Mouse (Mus musculus) forebrain, embryonic 13.5 days (tissue): ENCODE data around the gene Clcf1. TPM values are rescaled to one million over a fixed set of nuclear protein-coding genes. Genes with fewer than 3 reads are reported as not detected.

Experiments
- ATAC-seq: fragments of 200-750 bp; cut with Nextera tagmentation; 2 replicates; pipeline ENCODE4 v1.8.0; 2017
- H3K27ac ChIP-seq: fragments of 300-500 bp; sonication (generic); 2 replicates; pipeline ENCODE4 v1.5.1; 2015; ENCODE audit warnings: inconsistent platforms, mild to moderate bottlenecking, moderate library complexity
- H3K27me3 ChIP-seq: fragments of 300-500 bp; sonication (generic); 2 replicates; pipeline ENCODE4 v1.6.1; 2015; ENCODE audit warnings: mild to moderate bottlenecking, inconsistent platforms
- H3K36me3 ChIP-seq: fragments of 300-500 bp; sonication (generic); 2 replicates; pipeline ENCODE4 v1.6.1; 2015; ENCODE audit warnings: mild to moderate bottlenecking, inconsistent platforms; ENCODE audit not compliant: poor library complexity, severe bottlenecking
- H3K4me1 ChIP-seq: fragments of 300-500 bp; sonication (generic); 2 replicates; pipeline ENCODE4 v1.6.1; 2015; ENCODE audit warnings: inconsistent platforms
- H3K4me2 ChIP-seq: fragments of 300-500 bp; sonication (generic); 2 replicates; pipeline ENCODE4 v1.6.1; 2015; ENCODE audit warnings: inconsistent platforms, mild to moderate bottlenecking, moderate library complexity
- H3K4me3 ChIP-seq: fragments of 300-500 bp; sonication (generic); 2 replicates; pipeline ENCODE4 v1.5.1; 2015; ENCODE audit warnings: mild to moderate bottlenecking, inconsistent platforms
- H3K9ac ChIP-seq: fragments of 300-500 bp; sonication (generic); 2 replicates; pipeline ENCODE4 v1.6.1; 2015; ENCODE audit warnings: mild to moderate bottlenecking, inconsistent platforms
- H3K9me3 ChIP-seq: fragments of 300-500 bp; sonication (generic); replicated peaks from 2 replicates; pipeline ENCODE4 v1.6.1; 2016; ENCODE audit warnings: inconsistent platforms
- WGBS: fragments of 180-500 bp; shearing (Covaris S2); methylation state at CpG from one replicate; pipeline ENCODE4 v1.1.7; 2015; 5-methylcytosine and 5-hydroxymethylcytosine counted together
- polyA plus RNA-seq: library from polyadenylated mRNA; unstranded; fragments of >200 nt; fragmentation: Nextera tagmentation; extraction: Ambion mirVana; gene quantifications from 2 replicates; pipeline ENCODE4 v1.2.1, GENCODE M21; 2015

Clcf1 gene
- polyA plus RNA-seq, 1 experiment from 2014 or later, result 0.76 TPM

DNA sequence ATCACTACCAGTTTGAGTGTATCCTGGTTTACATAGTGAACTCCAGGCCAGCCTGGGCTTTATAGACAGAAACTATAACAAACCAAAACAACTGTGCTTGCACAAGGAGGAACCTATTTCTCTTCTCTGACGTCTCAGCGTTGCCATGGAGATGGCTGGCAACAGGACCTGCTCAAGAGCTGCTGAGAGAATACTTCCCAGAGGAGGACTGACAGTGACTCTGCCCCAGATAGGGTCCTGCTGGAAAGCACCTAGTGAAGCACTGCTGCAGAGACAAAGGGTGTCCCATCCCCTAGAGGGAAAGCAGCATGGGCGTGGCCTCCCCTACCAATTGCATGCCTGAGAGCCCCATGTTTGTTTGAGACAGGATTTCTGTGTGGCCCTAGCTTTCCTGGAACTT, 32.1 kb upstream of the Clcf1 start:
- no peaks in the 10 kb centered on the region for H3K27me3 ChIP-seq

DNA sequence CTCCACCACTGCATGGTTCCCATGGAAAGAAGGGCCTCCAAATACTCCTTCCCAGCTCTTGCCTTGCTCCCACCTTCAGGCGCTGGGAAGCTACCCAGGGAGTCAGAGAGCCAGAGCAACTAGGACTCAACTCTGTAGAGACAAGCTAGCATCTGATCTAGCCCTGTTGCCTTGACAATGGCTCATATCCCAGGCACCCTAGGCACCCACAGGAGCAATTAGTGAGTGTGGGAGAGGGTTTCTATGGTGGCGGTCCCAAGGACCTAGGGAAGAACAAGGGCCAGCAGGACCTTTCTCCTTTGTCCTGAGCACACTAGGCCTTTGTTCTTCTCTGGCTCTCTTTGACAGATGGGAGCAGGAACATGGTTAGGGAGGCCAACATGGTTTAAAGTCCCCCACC, 30.3 kb upstream of the Clcf1 start:
- ATAC-seq, result no peak
- Histone ChIP-seq H3K9me3 (no peaks in the 10 kb centered on the region), H3K4me2 (no peak overlapping the region), H3K27ac (no peak overlapping the region), H3K9ac (no peak overlapping the region), H3K4me1 (peaks cover 7% of the 10 kb centered on the region), H3K4me3 (no peak overlapping the region), H3K36me3 (no peaks in the 10 kb centered on the region), H3K27me3 (no peaks in the 10 kb centered on the region)
- WGBS, result 61% methylated on average over 2 of the region's 2 CpGs

More for the DNA sequence above, 32.1 kb upstream of the Clcf1 start:
- H3K4me2 ChIP-seq, result no peak overlapping the region
- H3K9me3 ChIP-seq, result no peaks in the 10 kb centered on the region
- no peak overlapping the region for H3K27ac ChIP-seq
- H3K4me1 ChIP-seq, result peaks cover 7% of the 10 kb centered on the region
- H3K4me3 ChIP-seq, result no peak overlapping the region
- ATAC-seq, result no peak
- 42% methylated on average over 3 of the region's 3 CpGs for WGBS
- 0 out of 2 replicates have a peak overlapping the region, but pooled peaks have one; percentile 18 for H3K9ac ChIP-seq
- H3K36me3 ChIP-seq, result no peaks in the 10 kb centered on the region

DNA sequence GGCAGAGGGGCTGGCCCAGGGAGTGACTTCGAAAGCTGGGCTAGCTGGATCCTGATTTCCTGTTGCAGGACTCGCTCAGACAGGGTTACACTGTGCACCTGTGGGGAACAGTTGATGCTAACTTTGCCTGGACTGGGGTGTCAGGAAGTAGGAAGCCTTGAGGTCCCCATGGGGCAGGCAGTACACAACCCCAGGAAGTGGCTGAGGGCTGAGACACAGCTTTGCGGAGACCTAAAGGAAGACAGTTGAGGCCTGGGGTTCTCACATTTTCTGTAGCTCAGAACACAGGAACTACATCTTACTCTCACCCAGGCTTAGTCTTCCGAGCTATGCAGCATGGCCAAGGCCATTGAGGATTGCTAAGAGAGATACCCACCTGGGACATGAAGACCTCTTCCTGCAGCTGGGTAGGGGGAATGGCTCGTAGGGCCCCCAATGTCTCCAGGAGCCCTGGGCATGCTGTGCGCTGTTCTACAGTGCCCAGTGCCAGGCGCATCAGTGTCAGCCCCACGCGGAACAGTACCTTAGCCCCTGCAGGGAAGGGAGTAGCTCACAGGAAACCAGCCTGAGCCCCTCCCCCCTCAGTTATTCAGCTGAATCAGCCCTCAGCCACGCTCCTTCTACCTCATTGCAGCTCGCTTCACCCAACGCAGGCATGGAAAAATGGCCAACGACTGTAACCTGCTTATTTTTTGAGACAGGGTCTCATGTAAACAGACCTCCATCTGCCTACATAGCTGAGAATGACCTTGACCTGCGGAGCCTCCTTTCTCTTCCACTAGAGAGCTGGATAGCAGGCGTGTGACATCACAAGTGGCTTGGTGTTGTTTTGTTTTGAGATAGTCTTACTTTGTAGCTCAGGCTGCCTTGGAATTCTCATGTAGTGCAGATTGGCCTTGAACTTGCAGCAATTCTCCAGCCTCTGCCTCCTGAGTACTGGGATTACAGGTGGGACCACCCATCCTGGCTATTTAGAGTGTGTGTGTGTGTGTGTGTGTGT, 28.8 kb upstream of the Clcf1 start:
- Histone ChIP-seq H3K27ac (no peak overlapping the region), H3K4me3 (no peak overlapping the region), H3K4me1 (peaks cover 7% of the 10 kb centered on the region), H3K9me3 (no peaks in the 10 kb centered on the region), H3K36me3 (no peaks in the 10 kb centered on the region), H3K4me2 (no peak overlapping the region), H3K9ac (0 out of 2 replicates have a peak overlapping the region, but pooled peaks have one; percentile 5), H3K27me3 (no peaks in the 10 kb centered on the region)
- WGBS, result 65% methylated on average over 15 of the region's 15 CpGs
- ATAC-seq, result no peak

DNA sequence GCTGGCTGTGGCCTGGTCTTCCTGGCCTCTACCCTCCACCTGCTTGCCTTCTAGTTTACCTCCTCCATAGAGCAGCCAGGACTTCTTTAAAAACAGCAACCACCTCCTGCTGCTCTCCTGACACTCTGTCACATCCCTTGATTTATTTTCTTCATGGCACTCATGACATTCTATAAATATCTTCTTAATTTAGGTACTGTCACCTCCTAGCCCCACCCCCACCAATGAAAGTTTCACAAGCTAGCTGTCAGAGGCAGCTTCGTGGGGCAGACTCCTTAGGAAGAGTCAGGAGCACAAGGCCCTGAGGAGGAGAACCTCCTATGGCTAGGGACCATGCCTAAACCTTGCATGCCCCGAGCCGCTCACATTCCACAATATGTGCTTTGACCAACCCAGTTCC, 26.7 kb upstream of the Clcf1 start:
- H3K9me3 ChIP-seq, result no peaks in the 10 kb centered on the region
- no peaks in the 10 kb centered on the region for H3K27me3 ChIP-seq
- H3K4me3 ChIP-seq, result no peak overlapping the region
- no peak overlapping the region for H3K4me2 ChIP-seq
- no peak for ATAC-seq
- no peak overlapping the region for H3K9ac ChIP-seq
- H3K4me1 ChIP-seq, result no peaks in the 10 kb centered on the region
- WGBS, result 75% methylated on average over 3 of the region's 3 CpGs
- no peak overlapping the region for H3K27ac ChIP-seq
- H3K36me3 ChIP-seq, result no peaks in the 10 kb centered on the region

DNA sequence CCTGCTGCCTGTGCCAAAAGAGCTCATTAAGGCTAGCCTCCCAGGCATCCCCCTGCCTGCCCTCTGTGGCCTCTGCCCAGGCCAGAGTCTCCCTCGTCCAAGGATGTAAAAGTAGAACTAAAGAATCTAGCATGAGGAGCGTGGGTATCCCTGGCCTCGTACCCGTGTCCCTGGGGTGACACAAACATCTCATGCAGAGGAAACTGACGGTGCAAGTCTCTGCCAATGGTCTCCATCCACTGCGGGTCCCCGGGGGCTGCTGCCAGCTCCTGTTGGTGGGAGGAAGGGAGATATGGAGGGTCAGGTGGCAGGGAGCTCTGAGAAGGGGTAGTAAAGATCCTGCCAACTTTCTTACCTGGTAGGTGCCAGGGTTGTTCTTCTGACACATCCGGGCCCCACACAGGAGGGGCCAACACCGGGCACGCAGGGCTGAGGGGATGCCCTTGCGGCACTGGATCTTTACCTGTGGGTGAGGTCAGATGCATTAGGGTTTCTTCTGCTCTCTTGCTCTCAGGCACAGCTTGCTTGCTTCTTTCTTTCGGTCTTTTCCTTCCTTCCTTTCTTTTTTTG, 24.9 kb upstream of the Clcf1 start:
- no peak overlapping the region for H3K4me3 ChIP-seq
- 88% methylated on average over 12 of the region's 12 CpGs for WGBS
- H3K27me3 ChIP-seq, result no peaks in the 10 kb centered on the region
- H3K4me1 ChIP-seq, result peaks cover 17% of the 10 kb centered on the region
- peaks cover 12% of the 10 kb centered on the region for H3K36me3 ChIP-seq
- no peaks in the 10 kb centered on the region for H3K9me3 ChIP-seq
- H3K9ac ChIP-seq, result no peak overlapping the region
- no peak for ATAC-seq
- no peak overlapping the region for H3K27ac ChIP-seq
- no peak overlapping the region for H3K4me2 ChIP-seq

DNA sequence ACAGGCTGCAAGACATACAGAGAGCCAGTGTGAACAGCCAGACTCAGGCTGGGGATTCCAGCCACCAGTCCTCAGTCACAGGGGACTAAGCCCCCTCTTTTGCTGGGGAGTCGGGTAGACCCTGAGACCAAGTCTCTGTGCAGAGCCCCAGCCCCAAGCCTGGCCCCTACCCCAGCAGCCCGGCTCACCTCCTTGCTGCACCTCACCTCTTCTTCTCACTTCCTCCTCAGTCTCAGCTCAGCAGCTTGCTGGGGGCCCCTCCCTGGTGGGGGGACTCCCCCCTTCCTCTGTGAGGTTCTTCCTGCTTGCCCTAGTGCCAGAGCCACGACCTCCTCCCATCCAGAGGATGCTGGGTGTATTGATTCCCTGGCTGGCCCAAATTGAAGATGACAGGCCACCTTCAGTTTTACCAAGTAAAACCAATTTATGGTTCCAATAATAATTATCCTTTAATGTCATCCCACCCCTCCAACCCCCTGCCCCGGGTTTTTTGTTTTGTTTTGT, 23.2 kb upstream of the Clcf1 start, which contains the start of gene Tbc1d10c:
Gene Tbc1d10c, minus strand, starts transcription at position 454 of the 504 bp plus-strand sequence.
- WGBS, result 66% methylated on average over 4 of the region's 4 CpGs
- ATAC-seq, result no peak

DNA sequence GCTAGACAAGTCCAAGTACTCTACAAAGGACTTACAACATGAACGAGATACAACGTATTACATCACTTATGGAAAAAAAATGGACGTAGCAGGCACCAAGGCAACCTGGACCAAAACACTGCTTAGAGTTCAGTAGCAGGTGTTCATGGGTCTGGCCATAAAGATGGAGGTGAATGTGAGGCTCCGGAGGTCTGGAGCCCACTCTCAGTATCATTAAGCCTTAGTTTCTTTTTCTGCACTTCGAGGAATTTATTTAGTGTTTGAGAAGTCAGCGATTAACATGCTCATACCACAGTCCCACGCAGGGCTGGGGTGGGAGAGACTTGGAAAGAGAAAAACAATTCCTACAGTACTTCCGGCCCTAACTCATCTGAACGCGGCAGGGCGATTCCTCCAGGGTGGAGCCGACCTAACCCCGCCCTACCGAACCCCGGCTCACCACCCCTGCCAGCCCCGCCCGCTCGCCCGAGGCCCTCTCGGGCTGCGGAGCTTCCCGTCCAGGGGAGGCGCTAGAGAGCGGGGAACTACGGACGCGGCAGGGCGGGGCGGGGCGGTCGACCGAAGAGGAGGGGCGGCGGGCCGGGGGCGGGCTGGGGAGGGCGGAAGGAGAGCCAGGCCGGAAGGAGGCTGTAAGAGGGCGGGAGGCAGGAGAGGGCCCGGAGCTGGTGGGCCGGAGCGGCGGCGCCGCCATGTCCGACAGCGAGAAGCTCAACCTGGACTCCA, 22.3 kb upstream of the Clcf1 start, which contains the start of gene Ppp1ca:
Gene Ppp1ca, plus strand, starts transcription at position 538 of the 723 bp plus-strand sequence.
- Histone ChIP-seq H3K9ac (peak within 1 kb of the TSS; percentile 96), H3K27ac (peak within 1 kb of the TSS; percentile 81), H3K9me3 (no peaks in the 10 kb centered on the region), H3K4me3 (peak within 1 kb of the TSS; percentile 97), H3K27me3 (no peaks in the 10 kb centered on the region), H3K4me1 (peaks cover 32% of the 10 kb centered on the region), H3K4me2 (peak within 1 kb of the TSS; percentile 82), H3K36me3 (peaks cover 37% of the 10 kb centered on the region)
- ATAC-seq, result peak; percentile 92
- 9% methylated on average over 35 of the region's 47 CpGs for WGBS

More for the DNA sequence above, 23.2 kb upstream of the Clcf1 start, which contains the start of gene Tbc1d10c:
- H3K4me2 ChIP-seq, result peak within 1 kb of the TSS; percentile 82
- peak within 1 kb of the TSS; percentile 97 for H3K4me3 ChIP-seq
- no peaks in the 10 kb centered on the region for H3K27me3 ChIP-seq
- peak within 1 kb of the TSS; percentile 96 for H3K9ac ChIP-seq
- no peaks in the 10 kb centered on the region for H3K9me3 ChIP-seq
- peaks cover 32% of the 10 kb centered on the region for H3K4me1 ChIP-seq
- peaks cover 29% of the 10 kb centered on the region for H3K36me3 ChIP-seq
- peak within 1 kb of the TSS; percentile 81 for H3K27ac ChIP-seq

DNA sequence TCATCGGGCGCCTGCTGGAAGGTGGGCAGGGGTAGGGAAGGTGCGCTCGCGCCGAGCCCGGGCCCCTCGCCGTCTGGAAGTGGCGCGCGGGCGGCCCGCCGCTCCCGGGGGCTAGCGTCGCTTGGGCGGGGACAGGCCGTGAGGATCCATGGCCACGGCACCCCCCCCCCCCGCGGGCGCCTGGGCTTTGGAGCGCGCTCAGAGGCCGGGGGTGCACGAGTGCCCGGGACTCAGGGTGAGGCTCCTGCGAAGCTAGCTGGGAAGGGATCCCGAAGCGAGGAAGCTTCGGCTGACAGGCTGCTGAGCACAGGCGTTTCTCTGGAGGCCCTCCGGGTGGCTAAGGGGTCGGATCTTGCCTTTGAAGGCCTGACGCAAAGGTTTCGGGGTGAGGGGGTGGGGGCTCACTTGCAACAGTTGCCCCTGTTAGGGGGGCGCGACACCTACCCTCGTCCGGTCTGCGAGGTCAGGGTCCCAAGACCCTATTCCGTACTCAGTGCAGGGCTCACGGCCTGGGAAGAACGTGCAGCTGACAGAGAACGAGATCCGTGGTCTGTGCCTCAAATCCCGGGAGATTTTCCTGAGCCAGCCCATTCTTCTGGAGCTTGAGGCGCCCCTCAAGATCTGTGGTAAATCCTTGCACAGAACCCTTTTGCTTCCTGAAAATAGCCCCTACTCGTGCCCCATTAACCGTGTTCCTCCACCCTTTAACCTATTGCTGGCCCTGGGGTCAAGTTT, 21.6 kb upstream of the Clcf1 start:
- Histone ChIP-seq H3K27me3 (no peaks in the 10 kb centered on the region), H3K4me3 (peak overlapping the region; percentile 97), H3K4me2 (peak overlapping the region; percentile 82), H3K9ac (peak overlapping the region; percentile 96), H3K36me3 (peaks cover 45% of the 10 kb centered on the region), H3K9me3 (no peaks in the 10 kb centered on the region), H3K27ac (peak overlapping the region; percentile 81), H3K4me1 (peaks cover 32% of the 10 kb centered on the region)
- under 1% methylated on average over 46 of the region's 52 CpGs for WGBS
- ATAC-seq, result no peak; the same call in 1 of the 2 replicates

DNA sequence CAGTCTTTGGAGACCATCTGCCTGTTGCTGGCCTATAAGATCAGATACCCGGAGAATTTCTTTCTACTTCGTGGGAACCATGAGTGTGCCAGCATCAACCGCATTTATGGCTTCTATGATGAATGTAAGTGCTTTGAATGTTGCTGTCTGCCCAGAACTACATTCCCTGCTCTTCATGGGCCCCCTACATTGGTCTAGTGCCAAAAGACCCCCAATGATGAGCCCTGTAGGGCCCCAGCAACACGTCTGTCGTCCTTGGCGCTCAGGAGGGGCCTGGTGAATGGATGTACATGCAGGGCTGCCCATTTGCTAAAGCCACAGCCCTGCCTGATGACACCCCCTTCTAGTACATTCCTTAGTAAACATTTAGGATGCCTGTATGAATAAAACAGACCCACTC, 20.9 kb upstream of the Clcf1 start:
- Histone ChIP-seq H3K4me3 (peak overlapping the region; percentile 97), H3K27me3 (no peaks in the 10 kb centered on the region), H3K27ac (no peak overlapping the region; the same call in none of the 2 replicates), H3K9ac (peak overlapping the region; percentile 96), H3K36me3 (peaks cover 51% of the 10 kb centered on the region), H3K4me1 (peaks cover 32% of the 10 kb centered on the region), H3K9me3 (no peaks in the 10 kb centered on the region), H3K4me2 (peak overlapping the region; percentile 82)
- ATAC-seq, result no peak
- 62% methylated on average over 6 of the region's 6 CpGs for WGBS

DNA sequence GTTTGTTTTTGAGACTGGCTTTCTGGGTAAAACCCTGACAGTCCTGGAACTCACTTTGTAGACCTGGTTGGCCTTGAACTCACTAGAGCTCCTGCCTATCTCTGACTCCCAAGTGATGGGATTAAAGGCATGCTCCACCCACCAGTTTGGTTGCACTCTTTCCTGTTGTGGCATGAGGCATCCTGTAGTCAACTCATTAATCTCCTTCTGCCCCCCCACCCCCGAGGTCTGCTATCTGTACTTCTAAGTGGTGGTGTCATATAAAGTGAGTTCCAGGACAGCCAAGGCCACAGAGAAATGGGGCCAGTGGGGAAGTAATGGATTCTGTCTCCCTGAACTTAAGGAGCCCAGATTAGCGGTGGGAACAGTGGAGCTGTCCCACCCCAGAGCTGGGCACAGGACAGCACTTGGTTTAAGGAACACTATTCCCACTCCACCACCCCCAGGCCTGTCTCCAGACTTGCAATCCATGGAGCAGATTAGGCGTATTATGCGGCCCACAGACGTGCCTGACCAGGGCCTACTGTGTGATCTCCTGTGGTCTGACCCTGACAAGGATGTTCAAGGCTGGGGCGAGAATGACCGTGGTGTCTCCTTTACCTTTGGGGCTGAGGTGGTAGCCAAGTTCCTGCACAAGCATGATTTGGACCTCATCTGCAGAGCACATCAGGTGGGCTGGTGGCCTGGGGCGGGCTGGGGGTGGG, 19.9 kb upstream of the Clcf1 start:
- no peak for ATAC-seq
- Histone ChIP-seq H3K27ac (no peak overlapping the region), H3K36me3 (peaks cover 62% of the 10 kb centered on the region), H3K9me3 (no peaks in the 10 kb centered on the region), H3K4me2 (peak overlapping the region; percentile 82; the same call in 1 of the 2 replicates), H3K27me3 (no peaks in the 10 kb centered on the region), H3K4me3 (no peak overlapping the region; the same call in 1 of the 2 replicates), H3K9ac (0 out of 2 replicates have a peak overlapping the region, but pooled peaks have one; percentile 96), H3K4me1 (peaks cover 32% of the 10 kb centered on the region)
- 91% methylated on average over 8 of the region's 8 CpGs for WGBS
